ENCODE assay signal across 9 mouse cellular contexts in the genomic region with DNA sequence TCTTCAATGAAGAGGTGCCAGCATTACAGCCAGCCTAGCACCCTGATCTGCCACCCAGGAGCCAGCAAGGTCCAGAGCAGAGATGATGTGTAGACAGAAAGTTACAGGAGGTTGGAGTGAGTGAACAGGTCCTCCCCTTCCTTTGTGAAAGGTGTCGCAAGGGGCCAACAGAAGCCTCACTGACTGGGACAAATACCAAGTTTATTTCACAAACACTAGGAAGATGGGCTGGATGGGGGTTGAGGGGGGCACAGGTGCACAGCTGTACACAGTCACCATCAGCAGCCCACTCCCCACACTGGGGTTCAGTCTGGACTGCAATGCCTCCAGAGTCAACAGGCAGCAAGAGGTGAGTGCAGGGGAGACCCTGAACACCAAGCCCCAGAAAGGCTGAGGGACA. TPM values are rescaled to one million over a fixed set of nuclear protein-coding genes. Genes with fewer than 3 reads are reported as not detected.
A peak's percentile ranks its signal among the peaks of the same experiment; 100 is the strongest.
DNase-seq lines count a peak whose midpoint lies in the region; ATAC-seq and TF ChIP-seq lines count a peak whose summit lies in the region.
"Had no signal": no experiment of that assay in that cellular context is flagged by ENCODE, and none has a peak within 500 bp of the region (broad histone marks: within the 10 kb centered on the region; RNA-seq: fewer than 3 reads in every experiment).

No protein-coding gene starts in this region.

- H3K9me3 ChIP-seq in heart, embryonic 13.5 days: no peaks in the 10 kb centered on the region
- H3K9me3 ChIP-seq in hindbrain, embryonic 13.5 days: no peaks in the 10 kb centered on the region
- no peaks in the 10 kb centered on the region for H3K9me3 ChIP-seq in midbrain, embryonic 13.5 days

- ATAC-seq in heart, embryonic 13.5 days (ENCODE audit: extremely low read depth, insufficient number of reproducible peaks, low FRiP score, low TSS enrichment): no peak
- ATAC-seq in hindbrain, embryonic 13.5 days (ENCODE audit: low FRiP score): no peak
- ATAC-seq in midbrain, embryonic 13.5 days: no peak

- DNase-seq in heart, adult 9 months (ENCODE audit: low spot score in 2 of 2): no peak
- DNase-seq in ovary, postnatal 10 days (ENCODE audit: low spot score): no peak
- DNase-seq in ovary, postnatal 36 days (ENCODE audit: low spot score): no peak
- no peak for DNase-seq in right cerebral cortex, adult 2 months (ENCODE audit: low spot score in 2 of 2)
- DNase-seq: spleen, adult 18-20 months had no signal

- no peaks in the 10 kb centered on the region; the same call in 1 of the 2 replicates for H3K27me3 ChIP-seq in heart, embryonic 13.5 days (replicated peaks)
- no peaks in the 10 kb centered on the region for H3K27me3 ChIP-seq in hindbrain, embryonic 13.5 days
- H3K27me3 ChIP-seq in midbrain, embryonic 13.5 days: no peaks in the 10 kb centered on the region

- peaks cover 30% of the 10 kb centered on the region for H3K4me1 ChIP-seq in heart, embryonic 13.5 days
- H3K4me1 ChIP-seq in cortical plate, adult 2 months (ENCODE audit: control insufficient read depth, insufficient read depth, low read length): peaks cover 6% of the 10 kb centered on the region
- peaks cover 71% of the 10 kb centered on the region for H3K4me1 ChIP-seq in hindbrain, embryonic 13.5 days (replicated peaks)
- peaks cover 72% of the 10 kb centered on the region for H3K4me1 ChIP-seq in midbrain, embryonic 13.5 days (replicated peaks)

- peak overlapping the region; percentile 94; the same call in 1 of the 2 replicates for H3K9ac ChIP-seq in heart, embryonic 13.5 days
- peak overlapping the region; percentile 91 for H3K9ac ChIP-seq in hindbrain, embryonic 13.5 days
- peak overlapping the region; percentile 94 for H3K9ac ChIP-seq in midbrain, embryonic 13.5 days (replicated peaks)

- H3K4me3 ChIP-seq in heart, embryonic 13.5 days: peak overlapping the region; percentile 99
- H3K4me3 ChIP-seq in cortical plate, adult 2 months (ENCODE audit: insufficient read depth, low read length): peak overlapping the region; percentile 92; the same call in 1 of the 2 replicates
- H3K4me3 ChIP-seq in hindbrain, embryonic 13.5 days: peak overlapping the region; percentile 82
- peak overlapping the region; percentile 83 for H3K4me3 ChIP-seq in midbrain, embryonic 13.5 days (replicated peaks)

- TF ChIP-seq CTCF in cortical plate, adult 2 months (IDR thresholded peaks at IDR 0.05; ENCODE audit: extremely low read depth, insufficient read depth, low read length): no peak

- H3K27ac ChIP-seq in heart, embryonic 13.5 days (replicated peaks): no peak overlapping the region
- no peak overlapping the region for H3K27ac ChIP-seq in cortical plate, adult 2 months (ENCODE audit: insufficient read depth, low read length)
- H3K27ac ChIP-seq in hindbrain, embryonic 13.5 days: no peak overlapping the region
- no peak overlapping the region for H3K27ac ChIP-seq in midbrain, embryonic 13.5 days

- TF ChIP-seq POLR2A in cortical plate, adult 2 months (IDR thresholded peaks at IDR 0.05; ENCODE audit: extremely low read depth, insufficient read depth, low read length): no peak

- H3K36me3 ChIP-seq in heart, embryonic 13.5 days: peaks cover 34% of the 10 kb centered on the region
- peaks cover 45% of the 10 kb centered on the region for H3K36me3 ChIP-seq in hindbrain, embryonic 13.5 days
- peaks cover 41% of the 10 kb centered on the region for H3K36me3 ChIP-seq in midbrain, embryonic 13.5 days

- 100% methylated on average over 1 of the region's 1 CpGs for WGBS in heart, embryonic 13.5 days
- WGBS in hindbrain, embryonic 13.5 days: 100% methylated on average over 1 of the region's 1 CpGs
- 100% methylated on average over 1 of the region's 1 CpGs for WGBS in midbrain, embryonic 13.5 days

- peak overlapping the region; percentile 88 for H3K4me2 ChIP-seq in heart, embryonic 13.5 days
- H3K4me2 ChIP-seq in hindbrain, embryonic 13.5 days: peak overlapping the region; percentile 89
- peak overlapping the region; percentile 88 for H3K4me2 ChIP-seq in midbrain, embryonic 13.5 days (replicated peaks)

RNA-seq across cellular contexts. Expression of a gene that starts 0.9 kb away (rescaled TPM):
- 13.5 and 13.9 TPM in 2 replicates for polyA plus RNA-seq in heart, embryonic 13.5 days (2015; fragmentation: Nextera tagmentation; extraction: Ambion mirVana)
- 119 and 122 TPM in 2 replicates for polyA plus RNA-seq in cortical plate, adult 2 months (2012; rRNA removed)
- 45.2 and 45.4 TPM in 2 replicates for polyA plus RNA-seq in hindbrain, embryonic 13.5 days (2015; fragmentation: Nextera tagmentation; extraction: Ambion mirVana)
- polyA plus RNA-seq in midbrain, embryonic 13.5 days (2015; fragmentation: Nextera tagmentation; extraction: Ambion mirVana): 42.7 and 42.8 TPM in 2 replicates

RNA-seq across cellular contexts. Expression of a gene that starts 3.0 kb away (rescaled TPM):
- 188 and 220 TPM in 2 replicates for polyA plus RNA-seq in heart, embryonic 13.5 days (2015; fragmentation: Nextera tagmentation; extraction: Ambion mirVana)
- 800 and 801 TPM in 2 replicates for polyA plus RNA-seq in cortical plate, adult 2 months (2012; rRNA removed)
- polyA plus RNA-seq in hindbrain, embryonic 13.5 days (2015; fragmentation: Nextera tagmentation; extraction: Ambion mirVana): 485 and 492 TPM in 2 replicates
- 458 and 469 TPM in 2 replicates for polyA plus RNA-seq in midbrain, embryonic 13.5 days (2015; fragmentation: Nextera tagmentation; extraction: Ambion mirVana)

RNA-seq across cellular contexts. Expression of a gene that starts 7.7 kb away (rescaled TPM):
- polyA plus RNA-seq in heart, embryonic 13.5 days (2015; fragmentation: Nextera tagmentation; extraction: Ambion mirVana): 10.9 and 11.6 TPM in 2 replicates
- polyA plus RNA-seq in cortical plate, adult 2 months (2012; rRNA removed): 13.8 and 14.4 TPM in 2 replicates
- polyA plus RNA-seq in hindbrain, embryonic 13.5 days (2015; fragmentation: Nextera tagmentation; extraction: Ambion mirVana): 24.0 and 24.8 TPM in 2 replicates
- polyA plus RNA-seq in midbrain, embryonic 13.5 days (2015; fragmentation: Nextera tagmentation; extraction: Ambion mirVana): 26.0 and 26.1 TPM in 2 replicates

RNA-seq across cellular contexts. Expression of a gene that starts 11.8 kb away (rescaled TPM):
- 0.74 and 1.1 TPM in 2 replicates for polyA plus RNA-seq in heart, embryonic 13.5 days (2015; fragmentation: Nextera tagmentation; extraction: Ambion mirVana)
- 1.4 and 2.1 TPM in 2 replicates for polyA plus RNA-seq in cortical plate, adult 2 months (2012; rRNA removed)
- 1.6 and 2.8 TPM in 2 replicates for polyA plus RNA-seq in hindbrain, embryonic 13.5 days (2015; fragmentation: Nextera tagmentation; extraction: Ambion mirVana)
- 3.0 and 3.4 TPM in 2 replicates for polyA plus RNA-seq in midbrain, embryonic 13.5 days (2015; fragmentation: Nextera tagmentation; extraction: Ambion mirVana)

RNA-seq across cellular contexts. Expression of a gene that starts 30.7 kb away (rescaled TPM):
- polyA plus RNA-seq in heart, embryonic 13.5 days (2015; fragmentation: Nextera tagmentation; extraction: Ambion mirVana): 40.3 and 41.2 TPM in 2 replicates
- polyA plus RNA-seq in cortical plate, adult 2 months (2012; rRNA removed): 124 and 127 TPM in 2 replicates
- 64.4 and 74.5 TPM in 2 replicates for polyA plus RNA-seq in hindbrain, embryonic 13.5 days (2015; fragmentation: Nextera tagmentation; extraction: Ambion mirVana)
- polyA plus RNA-seq in midbrain, embryonic 13.5 days (2015; fragmentation: Nextera tagmentation; extraction: Ambion mirVana): 66.2 and 72.9 TPM in 2 replicates
